In the genomic region with DNA sequence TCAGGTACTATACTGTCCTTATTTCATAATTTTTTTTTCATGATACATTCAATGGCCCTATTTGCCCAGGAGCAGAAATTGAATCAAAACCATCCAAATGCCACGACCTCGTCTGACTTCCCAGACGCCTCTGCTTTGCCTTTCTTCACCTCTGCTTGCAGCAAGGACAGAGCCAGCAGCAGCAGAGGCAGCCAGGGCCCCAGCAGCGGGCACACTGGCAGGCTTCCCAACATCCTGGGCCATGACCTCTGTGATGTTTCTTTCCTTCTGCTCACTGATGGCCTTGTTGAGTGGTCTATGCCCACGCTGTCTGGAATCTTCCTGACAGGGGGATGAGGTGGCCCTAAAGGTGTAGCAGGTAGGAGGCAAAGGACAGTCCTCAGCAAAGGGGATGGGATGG, we compare ENCODE assay signal across 14 mouse cellular contexts. TPM values are rescaled to one million over a fixed set of nuclear protein-coding genes. Genes with fewer than 3 reads are reported as not detected.
DNase-seq lines count a peak whose midpoint lies in the region; ATAC-seq and TF ChIP-seq lines count a peak whose summit lies in the region.
"Had no signal": no experiment of that assay in that cellular context is flagged by ENCODE, and none has a peak within 500 bp of the region (broad histone marks: within the 10 kb centered on the region; RNA-seq: fewer than 3 reads in every experiment).

No protein-coding gene starts in this region.

- ATAC-seq in heart, embryonic 12.5 days (ENCODE audit: insufficient number of reproducible peaks, low FRiP score), result no peak
- ATAC-seq in heart, embryonic 16.5 days (replicated peaks; ENCODE audit: extremely low read depth, insufficient read depth, low FRiP score), result peak; percentile 57; the same call in 1 of the 2 replicates
- no peak for ATAC-seq in kidney, embryonic 16.5 days (ENCODE audit: low FRiP score, low TSS enrichment)
- ATAC-seq: midbrain, embryonic 16.5 days had no signal

- 0 out of 2 replicates have a peak, but pooled peaks cover 3% of the 10 kb centered on the region for H3K9me3 ChIP-seq in heart, embryonic 12.5 days (replicated peaks)
- peaks cover 4% of the 10 kb centered on the region; the same call in 1 of the 2 replicates for H3K9me3 ChIP-seq in heart, embryonic 16.5 days (replicated peaks; ENCODE audit: control insufficient read depth, low read length)
- no peaks in the 10 kb centered on the region for H3K9me3 ChIP-seq in kidney, embryonic 16.5 days (ENCODE audit: low read length)
- H3K9me3 ChIP-seq: embryonic facial prominence, embryonic 12.5 days; liver, embryonic 13.5 days had no signal

- no peaks in the 10 kb centered on the region for H3K36me3 ChIP-seq in heart, adult 2 months (ENCODE audit: control insufficient read depth, insufficient read depth, low read length)
- no peaks in the 10 kb centered on the region for H3K36me3 ChIP-seq in heart, embryonic 12.5 days
- H3K36me3 ChIP-seq in heart, embryonic 16.5 days (ENCODE audit: control insufficient read depth, insufficient read depth), result no peaks in the 10 kb centered on the region
- no peaks in the 10 kb centered on the region for H3K36me3 ChIP-seq in kidney, embryonic 16.5 days (ENCODE audit: insufficient read depth, low read length)
- H3K36me3 ChIP-seq: embryonic facial prominence, embryonic 12.5 days; liver, embryonic 13.5 days had no signal

- no peak overlapping the region for H3K9ac ChIP-seq in heart, adult 2 months (ENCODE audit: low read depth, low read length)
- no peak overlapping the region for H3K9ac ChIP-seq in heart, embryonic 12.5 days
- no peak overlapping the region for H3K9ac ChIP-seq in heart, embryonic 16.5 days (ENCODE audit: low read length)
- no peak overlapping the region for H3K9ac ChIP-seq in kidney, embryonic 16.5 days (replicated peaks; ENCODE audit: low read length)
- H3K9ac ChIP-seq: embryonic facial prominence, embryonic 12.5 days; liver, embryonic 13.5 days had no signal

- H3K79me2 ChIP-seq in heart, adult 2 months (replicated peaks; ENCODE audit: control insufficient read depth, insufficient read depth, low read length), result no peaks in the 10 kb centered on the region

- no peak for TF ChIP-seq CTCF in heart, adult 2 months (IDR thresholded peaks at IDR 0.05)

- no peaks in the 10 kb centered on the region; the same call in 1 of the 2 replicates for H3K4me1 ChIP-seq in heart, adult 2 months (ENCODE audit: control insufficient read depth, insufficient read depth, low read length)
- peaks cover 17% of the 10 kb centered on the region for H3K4me1 ChIP-seq in heart, embryonic 12.5 days (replicated peaks)
- H3K4me1 ChIP-seq in heart, embryonic 16.5 days (ENCODE audit: control insufficient read depth, insufficient read depth, low read length), result peaks cover 14% of the 10 kb centered on the region
- peaks cover 9% of the 10 kb centered on the region for H3K4me1 ChIP-seq in kidney, embryonic 16.5 days (ENCODE audit: insufficient read depth, low read length)

- no peak for TF ChIP-seq POLR2A in heart, adult 2 months (IDR thresholded peaks at IDR 0.05; ENCODE audit: insufficient read depth, low read depth, low read length)

- WGBS in heart, adult 2 months, result 23% methylated on average over 5 of the region's 5 CpGs
- WGBS in heart, embryonic 12.5 days, result 31% methylated on average over 5 of the region's 5 CpGs
- 20% methylated on average over 5 of the region's 5 CpGs for WGBS in heart, embryonic 16.5 days
- 61% methylated on average over 5 of the region's 5 CpGs for WGBS in kidney, embryonic 16.5 days

- H3K27me3 ChIP-seq in heart, adult 2 months (ENCODE audit: control insufficient read depth, insufficient read depth, low read length), result no peaks in the 10 kb centered on the region
- no peaks in the 10 kb centered on the region for H3K27me3 ChIP-seq in heart, embryonic 12.5 days (replicated peaks)
- H3K27me3 ChIP-seq in heart, embryonic 16.5 days (ENCODE audit: control insufficient read depth, insufficient read depth, low read length), result no peaks in the 10 kb centered on the region
- H3K27me3 ChIP-seq in kidney, embryonic 16.5 days (ENCODE audit: insufficient read depth, low read length), result no peaks in the 10 kb centered on the region
- H3K27me3 ChIP-seq: embryonic facial prominence, embryonic 12.5 days; liver, embryonic 13.5 days had no signal

- intact Hi-C loops in heart, adult 2 months (cut with DNase I), result no loop called here

- H3K4me2 ChIP-seq in heart, embryonic 12.5 days, result no peak overlapping the region
- no peak overlapping the region for H3K4me2 ChIP-seq in heart, embryonic 16.5 days (ENCODE audit: low read depth, low read length)
- H3K4me2 ChIP-seq in kidney, embryonic 16.5 days (replicated peaks; ENCODE audit: low read depth, low read length), result no peak overlapping the region
- H3K4me2 ChIP-seq: embryonic facial prominence, embryonic 12.5 days; liver, embryonic 13.5 days had no signal

- TF ChIP-seq EP300 in heart, adult 2 months (IDR thresholded peaks at IDR 0.05; ENCODE audit: insufficient read depth, low read depth, low read length), result peak; percentile 51; the same call in 1 of the 2 replicates

- DNase-seq in heart, adult 2 months, result peak; percentile 48 to 61
- peak; percentile 46 to 50 for DNase-seq in adrenal gland, adult 18-20 months (ENCODE audit: low spot score in 2 of 2)
- DNase-seq in adrenal gland, postnatal 25 days, result peak; percentile 71
- DNase-seq in yolk sac, embryonic 10.5 days (ENCODE audit: low spot score), result no peak
- DNase-seq in right cerebral cortex, postnatal 25 days, result no peak
- DNase-seq: cerebellum, adult 18-20 months; liver, embryonic 13.5 days; right cerebral cortex, postnatal 4 days had no signal

- peak overlapping the region; percentile 5; the same call in 1 of the 2 replicates for H3K27ac ChIP-seq in heart, adult 2 months
- H3K27ac ChIP-seq in heart, embryonic 12.5 days (ENCODE audit: poor library complexity, severe bottlenecking), result no peak overlapping the region
- H3K27ac ChIP-seq in heart, embryonic 16.5 days (ENCODE audit: low read length), result peak overlapping the region; percentile 11
- H3K27ac ChIP-seq in kidney, embryonic 16.5 days (ENCODE audit: low read length), result no peak overlapping the region
- H3K27ac ChIP-seq: embryonic facial prominence, embryonic 12.5 days; liver, embryonic 13.5 days had no signal

- H3K4me3 ChIP-seq in heart, adult 2 months, result no peak overlapping the region
- no peak overlapping the region for H3K4me3 ChIP-seq in heart, embryonic 12.5 days
- H3K4me3 ChIP-seq in heart, embryonic 16.5 days (ENCODE audit: low read length), result no peak overlapping the region
- H3K4me3 ChIP-seq in kidney, embryonic 16.5 days (ENCODE audit: low read length), result no peak overlapping the region
- H3K4me3 ChIP-seq: embryonic facial prominence, embryonic 12.5 days; liver, embryonic 13.5 days had no signal

RNA-seq across cellular contexts. Expression of a gene that starts 8.0 kb away (rescaled TPM):
- 10 to 100 TPM; 45.3 to 49.1 TPM for total RNA-seq in heart, adult 2 months (2021)
- 28.8 and 37.7 TPM in 2 replicates for polyA plus RNA-seq in heart, adult 2 months (2012; rRNA removed)
- polyA plus RNA-seq in heart, embryonic 12.5 days (2016; fragmentation: Nextera tagmentation; extraction: Ambion mirVana), result 178 and 189 TPM in 2 replicates
- 100 to 1,000 TPM in 1 of 2 experiments, 10 to 100 TPM in 1; 95.5 to 115 TPM for total RNA-seq in adrenal gland, adult 18-20 months (2021)
- 125 and 168 TPM in 2 replicates for total RNA-seq in adrenal gland, postnatal 25 days (2021)
- 128 and 147 TPM in 2 replicates for polyA plus RNA-seq in heart, embryonic 16.5 days (2015; fragmentation: Nextera tagmentation; extraction: Ambion mirVana)
- polyA plus RNA-seq in kidney, embryonic 16.5 days (2015; fragmentation: Nextera tagmentation; extraction: Ambion mirVana), result 242 and 253 TPM in 2 replicates

RNA-seq across cellular contexts. Expression of a gene that starts 26.1 kb away (rescaled TPM):
- total RNA-seq in heart, adult 2 months (2021), result 10 to 100 TPM; 58.8 to 81.2 TPM
- 14.9 and 35.4 TPM in 2 replicates for polyA plus RNA-seq in heart, adult 2 months (2012; rRNA removed)
- 124 and 131 TPM in 2 replicates for polyA plus RNA-seq in heart, embryonic 12.5 days (2016; fragmentation: Nextera tagmentation; extraction: Ambion mirVana)
- total RNA-seq in adrenal gland, adult 18-20 months (2021), result 100 to 1,000 TPM in 1 of 2 experiments, 10 to 100 TPM in 1; 89.4 to 111 TPM
- total RNA-seq in adrenal gland, postnatal 25 days (2021), result 118 and 134 TPM in 2 replicates
- 133 and 149 TPM in 2 replicates for polyA plus RNA-seq in heart, embryonic 16.5 days (2015; fragmentation: Nextera tagmentation; extraction: Ambion mirVana)
- polyA plus RNA-seq in kidney, embryonic 16.5 days (2015; fragmentation: Nextera tagmentation; extraction: Ambion mirVana), result 211 and 212 TPM in 2 replicates

RNA-seq across cellular contexts. Expression of a gene that starts 47.6 kb away (rescaled TPM):
- under 1 TPM; 0.23 to 0.59 TPM for total RNA-seq in heart, adult 2 months (2021)
- 0.64 and 0.88 TPM in 2 replicates for polyA plus RNA-seq in heart, adult 2 months (2012; rRNA removed)
- polyA plus RNA-seq in heart, embryonic 12.5 days (2016; fragmentation: Nextera tagmentation; extraction: Ambion mirVana), result 0.46 and 0.70 TPM in 2 replicates
- total RNA-seq in adrenal gland, adult 18-20 months (2021), result 1 to 10 TPM in 1 of 2 experiments, under 1 TPM in 1; 0.93 to 1.8 TPM
- total RNA-seq in adrenal gland, postnatal 25 days (2021), result 1.7 and 2.2 TPM in 2 replicates
- polyA plus RNA-seq in heart, embryonic 16.5 days (2015; fragmentation: Nextera tagmentation; extraction: Ambion mirVana), result 0.71 and 0.80 TPM in 2 replicates
- 1.0 and 1.1 TPM in 2 replicates for polyA plus RNA-seq in kidney, embryonic 16.5 days (2015; fragmentation: Nextera tagmentation; extraction: Ambion mirVana)
- polyA plus RNA-seq: C2C12 had no signal

Comparison
In these comparisons a context has a peak if more than half of its experiments do, and no peak if none do; other contexts are left out.
1. H3K27ac ChIP-seq: peak in heart, adult 2 months (single experiment) and heart, embryonic 16.5 days (single experiment); none in heart, embryonic 12.5 days (single experiment) and kidney, embryonic 16.5 days (single experiment).
2. DNase-seq: peak in heart, adult 2 months (2 of 2), adrenal gland, adult 18-20 months (2 of 2) and adrenal gland, postnatal 25 days (single experiment); none in yolk sac, embryonic 10.5 days (single experiment) and right cerebral cortex, postnatal 25 days (single experiment).